Mouse (Mus musculus): ENCODE results near the gene 4930442H23Rik.

DNA sequence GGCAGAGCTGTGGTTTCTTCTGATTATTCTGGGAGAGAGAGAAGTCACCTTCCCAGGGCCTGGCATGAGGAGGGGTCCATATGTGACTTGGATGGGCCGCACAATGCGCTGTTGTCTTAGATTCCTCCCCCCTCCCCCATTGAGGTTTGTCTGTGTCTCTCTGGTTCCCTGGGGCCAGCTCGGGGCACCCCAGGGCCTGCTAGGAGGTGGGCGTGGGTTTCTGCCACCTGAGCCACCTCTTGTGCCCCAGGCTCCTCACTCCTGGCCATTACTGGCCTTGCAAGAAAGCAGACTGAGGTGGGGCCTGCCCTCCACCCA is 44.2 kb downstream of the 4930442H23Rik start:
- TF ChIP-seq CTCF (IDR thresholded peaks at IDR 0.05) (no peak), EP300 (IDR thresholded peaks at IDR 0.05) (no peak)

All from lung, postnatal 0 days (tissue).